Mouse (Mus musculus) erythroblast, embryonic 14.5 days (primary cell): ENCODE results near the gene Islr2. TPM values are rescaled to one million over a fixed set of nuclear protein-coding genes. Genes with fewer than 3 reads are reported as not detected.

ENCODE experiments used
- H3K27me3 ChIP-seq: 2 replicates; pipeline ENCODE4 v1.6.1; 2012; ENCODE audit warnings: inconsistent platforms; ENCODE audit not compliant: control insufficient read depth
- H3K36me3 ChIP-seq: 2 replicates; pipeline ENCODE4 v1.6.1; 2012; ENCODE audit warnings: mild to moderate bottlenecking, inconsistent platforms; ENCODE audit not compliant: control insufficient read depth
- H3K4me1 ChIP-seq: 2 replicates; pipeline ENCODE4 v1.6.1; 2012; ENCODE audit warnings: inconsistent platforms; ENCODE audit not compliant: control insufficient read depth
- H3K4me3 ChIP-seq: replicated peaks from 2 replicates; pipeline ENCODE3; 2012; ENCODE audit warnings: moderate library complexity, mild to moderate bottlenecking, inconsistent platforms
- H3K9me3 ChIP-seq: 2 replicates; pipeline ENCODE4 v1.6.1; 2012; ENCODE audit warnings: low read length, inconsistent platforms, mixed read lengths; ENCODE audit not compliant: control insufficient read depth
- GATA1 ChIP-seq: IDR thresholded peaks from 2 replicates; pipeline ENCODE4 v1.6.1; 2012; ENCODE audit warnings: low read length, inconsistent platforms, mixed read lengths
- TAL1 ChIP-seq: IDR thresholded peaks from 3 replicates; pipeline ENCODE4 v1.6.1; 2012; ENCODE audit warnings: low read length, inconsistent platforms, mixed read lengths
- polyA plus RNA-seq: library from polyadenylated mRNA; stranded (reverse); fragments of >175 nt; gene quantifications from 2 replicates; pipeline ENCODE4 v1.2.3, GENCODE M21; 2012

Gene Islr2
- polyA plus RNA-seq, 1 experiment, result not detected

- Histone ChIP-seq H3K9me3 (no peaks in the 10 kb centered on the region), H3K36me3 (peaks cover 68% of the 10 kb centered on the region), H3K27me3 (no peaks in the 10 kb centered on the region), H3K4me1 (peaks cover 91% of the 10 kb centered on the region), H3K4me3 (peak overlapping the region; percentile 90)
- TF ChIP-seq GATA1 (peak; percentile 67), TAL1 (peak; percentile 42; the same call in 1 of the 3 replicates)
Observed at GRCm38 (mm10) chr9:58246083-58246591, 42.0 kb upstream of the Islr2 start.

- Histone ChIP-seq H3K4me3 (peak overlapping the region; percentile 1), H3K27me3 (no peaks in the 10 kb centered on the region), H3K36me3 (peaks cover 89% of the 10 kb centered on the region), H3K9me3 (no peaks in the 10 kb centered on the region), H3K4me1 (peaks cover 74% of the 10 kb centered on the region)
- TF ChIP-seq TAL1 (no peak), GATA1 (no peak)
Observed at GRCm38 (mm10) chr9:58243696-58244095, 39.6 kb upstream of the Islr2 start.

- TF ChIP-seq GATA1, result no peak
- TF ChIP-seq TAL1, result no peak
- Histone ChIP-seq H3K36me3 (peaks cover 91% of the 10 kb centered on the region), H3K27me3 (no peaks in the 10 kb centered on the region), H3K4me3 (peak overlapping the region; percentile 10), H3K4me1 (peaks cover 70% of the 10 kb centered on the region), H3K9me3 (no peaks in the 10 kb centered on the region)
Observed at GRCm38 (mm10) chr9:58242696-58243095, 38.6 kb upstream of the Islr2 start.

- H3K27me3 ChIP-seq, result no peaks in the 10 kb centered on the region
- H3K4me1 ChIP-seq, result peaks cover 65% of the 10 kb centered on the region
- TF ChIP-seq GATA1 (no peak), TAL1 (no peak)
- H3K9me3 ChIP-seq, result no peaks in the 10 kb centered on the region
- H3K4me3 ChIP-seq, result no peak overlapping the region
- H3K36me3 ChIP-seq, result peaks cover 91% of the 10 kb centered on the region
Observed at GRCm38 (mm10) chr9:58241780-58242485, 37.8 kb upstream of the Islr2 start.

- H3K27me3 ChIP-seq, result no peaks in the 10 kb centered on the region
- TF ChIP-seq TAL1, result no peak
- TF ChIP-seq GATA1, result no peak
- peaks cover 13% of the 10 kb centered on the region for H3K4me1 ChIP-seq
- H3K36me3 ChIP-seq, result peaks cover 88% of the 10 kb centered on the region
- H3K4me3 ChIP-seq, result no peak overlapping the region
- H3K9me3 ChIP-seq, result no peaks in the 10 kb centered on the region
Observed at GRCm38 (mm10) chr9:58234502-58235015, 30.4 kb upstream of the Islr2 start.

- TF ChIP-seq GATA1 (no peak), TAL1 (no peak)
- no peaks in the 10 kb centered on the region for H3K27me3 ChIP-seq
- peaks cover 7% of the 10 kb centered on the region for H3K4me1 ChIP-seq
- no peak overlapping the region for H3K4me3 ChIP-seq
- H3K9me3 ChIP-seq, result no peaks in the 10 kb centered on the region
- peaks cover 91% of the 10 kb centered on the region for H3K36me3 ChIP-seq
Observed at GRCm38 (mm10) chr9:58232374-58232773, 28.3 kb upstream of the Islr2 start.

GRCm38 (mm10) chr9:58231746-58232145 lies 27.6 kb upstream of the Islr2 start:
- TF ChIP-seq TAL1, result no peak
- TF ChIP-seq GATA1, result no peak
- peaks cover 91% of the 10 kb centered on the region for H3K36me3 ChIP-seq

GRCm38 (mm10) chr9:58228777-58229466 lies 24.8 kb upstream of the Islr2 start:
- no peaks in the 10 kb centered on the region for H3K9me3 ChIP-seq
- H3K4me1 ChIP-seq, result peaks cover 14% of the 10 kb centered on the region
- no peaks in the 10 kb centered on the region for H3K27me3 ChIP-seq
- no peak for TF ChIP-seq TAL1
- TF ChIP-seq GATA1, result no peak
- H3K4me3 ChIP-seq, result no peak overlapping the region
- H3K36me3 ChIP-seq, result peaks cover 99% of the 10 kb centered on the region

More at GRCm38 (mm10) chr9:58231746-58232145, 27.6 kb upstream of the Islr2 start:
- Histone ChIP-seq H3K27me3 (no peaks in the 10 kb centered on the region), H3K9me3 (no peaks in the 10 kb centered on the region), H3K4me1 (peaks cover 7% of the 10 kb centered on the region), H3K4me3 (no peak overlapping the region)

- Histone ChIP-seq H3K27me3 (no peaks in the 10 kb centered on the region), H3K36me3 (peaks cover 99% of the 10 kb centered on the region), H3K4me3 (no peak overlapping the region), H3K4me1 (peaks cover 14% of the 10 kb centered on the region), H3K9me3 (no peaks in the 10 kb centered on the region)
- TF ChIP-seq GATA1 (no peak), TAL1 (no peak)
Observed at GRCm38 (mm10) chr9:58225915-58226913, 22.1 kb upstream of the Islr2 start.
